Mouse (Mus musculus) E14TG2a.4 (cell line): ENCODE data around the gene Pdxk.

Experiments
- CTCF ChIP-seq: conservative IDR thresholded peaks from 2 replicates; pipeline ENCODE4 v1.5.1; 2014; ENCODE audit warnings: low read length
- NANOG ChIP-seq: IDR thresholded peaks from 2 replicates; pipeline ENCODE4 v1.6.1; 2014; ENCODE audit warnings: borderline replicate concordance, low read length, mixed read lengths
- POU5F1 ChIP-seq: IDR thresholded peaks from 2 replicates; pipeline ENCODE4 v1.6.1; 2014; ENCODE audit warnings: low read length, borderline replicate concordance

- TF ChIP-seq POU5F1 (no peak), CTCF (no peak), NANOG (no peak)
Observed at GRCm38 (mm10) chr10:78452641-78453040, 12.1 kb downstream of the Pdxk start.
